Mouse (Mus musculus): Measurements from ENCODE around the gene Nabp2. TPM values are rescaled to one million over a fixed set of nuclear protein-coding genes. Genes with fewer than 3 reads are reported as not detected.

Gene Nabp2
- polyA plus RNA-seq, 1 experiment from 2014 or later, result 73.0 TPM

- WGBS, result 21% methylated on average over 2 of the region's 2 CpGs
- H3K27me3 ChIP-seq, result no peaks in the 10 kb centered on the region
- peaks cover 24% of the 10 kb centered on the region for H3K36me3 ChIP-seq
- no peak for ATAC-seq (ENCODE audit: insufficient number of reproducible peaks, insufficient read depth, low FRiP score, low TSS enrichment, low read depth)
- no peak within 1 kb of the TSS for H3K4me2 ChIP-seq
- no peak within 1 kb of the TSS for H3K27ac ChIP-seq
- no peaks in the 10 kb centered on the region for H3K9me3 ChIP-seq
- H3K4me3 ChIP-seq, result 0 out of 2 replicates have a peak within 1 kb of the TSS, but pooled peaks have one; percentile 2
- no peak within 1 kb of the TSS for H3K9ac ChIP-seq
- 0 out of 2 replicates have a peak, but pooled peaks cover 11% of the 10 kb centered on the region for H3K4me1 ChIP-seq
Observed at GRCm38 (mm10) chr10:128401056-128401455, 10.2 kb downstream of the Nabp2 start, which contains the start of gene Slc39a5. Slc39a5 (minus strand) TSS chr10:128401229.

- Histone ChIP-seq H3K4me2 (no peak overlapping the region), H3K27me3 (no peaks in the 10 kb centered on the region), H3K9me3 (no peaks in the 10 kb centered on the region), H3K27ac (no peak overlapping the region), H3K4me3 (0 out of 2 replicates have a peak overlapping the region, but pooled peaks have one; percentile 2), H3K9ac (no peak overlapping the region), H3K4me1 (0 out of 2 replicates have a peak, but pooled peaks cover 11% of the 10 kb centered on the region), H3K36me3 (peaks cover 24% of the 10 kb centered on the region)
- WGBS, result 21% methylated on average over 5 of the region's 5 CpGs
- ATAC-seq (ENCODE audit: insufficient number of reproducible peaks, insufficient read depth, low FRiP score, low TSS enrichment, low read depth), result no peak
Observed at GRCm38 (mm10) chr10:128400338-128400737, 11.0 kb downstream of the Nabp2 start.

DNA sequence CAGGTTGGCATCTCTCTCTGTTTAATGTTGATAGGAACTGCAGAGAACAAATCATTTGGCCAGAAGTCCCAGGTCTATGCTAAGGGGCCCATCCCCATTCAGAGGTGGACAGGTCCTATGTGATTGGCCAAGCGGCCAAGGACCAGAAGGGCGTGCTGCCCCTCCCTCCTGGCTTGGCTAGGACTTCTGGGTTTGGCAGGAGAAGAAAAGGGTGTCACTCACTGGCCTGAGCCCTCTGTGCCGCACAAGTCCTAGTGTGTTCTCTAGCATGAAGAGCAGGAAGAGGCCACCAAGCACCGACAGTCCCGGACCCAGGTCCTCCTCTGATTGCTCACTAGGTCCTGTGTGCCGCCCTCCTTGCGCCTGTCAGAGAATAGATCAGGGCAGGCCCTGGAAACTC lies 13.8 kb downstream of the Nabp2 start:
- no peak for ATAC-seq (ENCODE audit: insufficient number of reproducible peaks, insufficient read depth, low FRiP score, low TSS enrichment, low read depth)
- peaks cover 51% of the 10 kb centered on the region for H3K36me3 ChIP-seq
- H3K4me3 ChIP-seq, result no peak overlapping the region
- peaks cover 21% of the 10 kb centered on the region; the same call in 1 of the 2 replicates for H3K4me1 ChIP-seq
- WGBS, result 71% methylated on average over 7 of the region's 7 CpGs
- no peak overlapping the region for H3K27ac ChIP-seq
- H3K9me3 ChIP-seq, result no peaks in the 10 kb centered on the region
- no peak overlapping the region for H3K4me2 ChIP-seq
- no peak overlapping the region for H3K9ac ChIP-seq
- H3K27me3 ChIP-seq, result no peaks in the 10 kb centered on the region

DNA sequence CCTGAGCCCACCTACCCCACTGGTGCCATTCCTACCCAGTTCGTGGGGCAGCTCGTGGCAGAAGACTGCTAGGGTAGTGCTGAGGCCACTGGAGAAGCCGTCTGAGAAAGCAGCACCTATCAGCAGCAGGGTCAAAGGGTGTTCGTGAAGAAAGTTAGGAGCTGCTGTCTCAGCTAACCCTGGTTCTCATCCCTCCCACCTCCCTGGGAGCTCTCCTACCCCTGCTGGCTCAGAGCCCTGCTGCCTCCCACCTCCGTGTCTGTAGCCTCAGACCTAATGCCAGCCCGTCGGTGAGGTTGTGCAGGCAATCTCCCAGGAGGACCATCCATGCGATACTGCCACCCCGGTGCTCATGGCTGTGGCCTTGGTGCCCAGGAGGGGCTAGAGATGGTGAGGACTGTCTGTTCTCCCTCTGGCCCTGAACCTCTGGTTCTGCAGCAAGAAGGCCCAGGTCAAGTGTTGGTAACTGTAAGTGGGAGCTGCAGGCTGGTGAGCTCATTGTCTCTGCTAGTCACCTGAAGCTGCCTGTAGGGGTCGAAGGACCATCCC lies 14.5 kb downstream of the Nabp2 start:
- H3K27ac ChIP-seq, result peak overlapping the region; percentile 7; the same call in 1 of the 2 replicates
- H3K9me3 ChIP-seq, result no peaks in the 10 kb centered on the region
- peaks cover 58% of the 10 kb centered on the region for H3K36me3 ChIP-seq
- H3K4me3 ChIP-seq, result no peak overlapping the region
- H3K4me1 ChIP-seq, result peaks cover 21% of the 10 kb centered on the region; the same call in 1 of the 2 replicates
- ATAC-seq (ENCODE audit: insufficient number of reproducible peaks, insufficient read depth, low FRiP score, low TSS enrichment, low read depth), result no peak
- H3K4me2 ChIP-seq, result no peak overlapping the region
- H3K9ac ChIP-seq, result no peak overlapping the region
- no peaks in the 10 kb centered on the region for H3K27me3 ChIP-seq
- 73% methylated on average over 10 of the region's 10 CpGs for WGBS

DNA sequence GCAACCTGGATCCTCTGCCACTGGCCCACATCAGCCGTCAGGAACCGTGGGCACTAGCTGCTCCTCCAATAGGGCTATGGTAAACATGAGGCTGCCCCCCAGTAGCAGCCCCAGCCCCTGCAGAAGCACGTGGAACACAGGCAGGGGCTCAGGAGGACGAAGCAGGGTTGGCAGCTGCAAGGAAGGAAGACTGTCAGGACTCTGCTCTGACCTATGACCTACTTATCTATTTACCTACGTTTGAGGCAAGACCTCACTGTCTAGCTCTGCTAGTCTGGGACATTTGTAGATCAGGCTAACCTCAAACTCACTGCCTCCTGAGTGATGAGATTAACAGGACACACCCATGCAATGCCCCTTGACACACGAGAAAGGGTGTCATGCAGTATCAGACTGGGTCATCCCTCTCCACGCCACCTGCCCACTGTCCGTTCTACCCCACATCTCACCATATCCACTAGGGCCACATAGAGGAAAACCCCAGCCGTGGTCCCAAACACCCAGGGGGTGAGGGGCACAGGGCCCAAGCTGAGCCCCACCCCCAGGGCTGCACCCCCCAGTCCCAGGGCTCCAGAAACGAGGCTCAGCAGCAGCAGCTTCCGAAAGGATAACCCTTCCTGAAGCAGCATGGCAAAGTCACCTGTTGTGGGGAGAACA lies 15.1 kb downstream of the Nabp2 start:
- Histone ChIP-seq H3K9ac (no peak overlapping the region), H3K9me3 (no peaks in the 10 kb centered on the region), H3K27me3 (no peaks in the 10 kb centered on the region), H3K36me3 (peaks cover 64% of the 10 kb centered on the region), H3K4me3 (no peak overlapping the region), H3K4me1 (peaks cover 21% of the 10 kb centered on the region; the same call in 1 of the 2 replicates), H3K4me2 (no peak overlapping the region), H3K27ac (0 out of 2 replicates have a peak overlapping the region, but pooled peaks have one; percentile 7)
- 67% methylated on average over 11 of the region's 11 CpGs for WGBS
- ATAC-seq (ENCODE audit: insufficient number of reproducible peaks, insufficient read depth, low FRiP score, low TSS enrichment, low read depth), result no peak

- Histone ChIP-seq H3K36me3 (peaks cover 98% of the 10 kb centered on the region), H3K9me3 (no peaks in the 10 kb centered on the region), H3K27ac (no peak overlapping the region), H3K4me3 (no peak overlapping the region), H3K27me3 (no peaks in the 10 kb centered on the region), H3K4me2 (no peak overlapping the region), H3K4me1 (peaks cover 10% of the 10 kb centered on the region; the same call in 1 of the 2 replicates), H3K9ac (0 out of 2 replicates have a peak overlapping the region, but pooled peaks have one; percentile 27)
- no peak for ATAC-seq (ENCODE audit: insufficient number of reproducible peaks, insufficient read depth, low FRiP score, low TSS enrichment, low read depth)
- 82% methylated on average over 6 of the region's 6 CpGs for WGBS
Observed at GRCm38 (mm10) chr10:128391850-128392249, 19.4 kb downstream of the Nabp2 start.

- Histone ChIP-seq H3K4me1 (peaks cover 10% of the 10 kb centered on the region; the same call in 1 of the 2 replicates), H3K9ac (no peak overlapping the region; the same call in 1 of the 2 replicates), H3K9me3 (no peaks in the 10 kb centered on the region), H3K4me2 (no peak overlapping the region), H3K27me3 (no peaks in the 10 kb centered on the region), H3K36me3 (peaks cover 98% of the 10 kb centered on the region), H3K27ac (no peak overlapping the region), H3K4me3 (no peak overlapping the region)
- ATAC-seq (ENCODE audit: insufficient number of reproducible peaks, insufficient read depth, low FRiP score, low TSS enrichment, low read depth), result no peak
- 83% methylated on average over 12 of the region's 12 CpGs for WGBS
Observed at GRCm38 (mm10) chr10:128390366-128390765, 20.9 kb downstream of the Nabp2 start.

DNA sequence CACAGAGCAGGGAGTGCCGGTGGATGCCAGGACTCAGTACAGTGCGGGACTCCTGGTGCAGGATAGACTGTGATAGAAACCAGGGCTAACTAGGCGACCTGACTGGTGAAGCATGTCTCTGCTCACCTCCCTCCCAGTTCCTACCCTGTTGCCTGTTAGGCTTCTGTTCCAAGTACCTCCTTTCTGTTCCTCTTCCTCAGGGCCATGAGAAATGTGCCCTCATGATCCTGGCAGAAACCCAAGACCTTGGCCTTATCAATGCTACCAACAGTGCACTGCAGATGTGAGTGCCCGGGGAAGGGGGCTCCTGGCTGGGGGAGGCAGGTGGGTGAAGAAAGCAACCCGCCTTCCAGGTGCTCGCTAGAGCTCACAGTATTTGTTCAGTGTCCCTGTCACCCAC lies 21.7 kb downstream of the Nabp2 start:
- no peak overlapping the region for H3K27ac ChIP-seq
- no peak overlapping the region for H3K4me3 ChIP-seq
- H3K9ac ChIP-seq, result no peak overlapping the region; the same call in 1 of the 2 replicates
- WGBS, result 88% methylated on average over 6 of the region's 6 CpGs
- H3K27me3 ChIP-seq, result no peaks in the 10 kb centered on the region
- H3K9me3 ChIP-seq, result no peaks in the 10 kb centered on the region
- H3K36me3 ChIP-seq, result peaks cover 99% of the 10 kb centered on the region
- no peak for ATAC-seq (ENCODE audit: insufficient number of reproducible peaks, insufficient read depth, low FRiP score, low TSS enrichment, low read depth)
- H3K4me2 ChIP-seq, result no peak overlapping the region
- H3K4me1 ChIP-seq, result peaks cover 7% of the 10 kb centered on the region; the same call in 1 of the 2 replicates

- H3K4me2 ChIP-seq, result no peak overlapping the region
- 0 out of 2 replicates have a peak, but pooled peaks cover 3% of the 10 kb centered on the region for H3K4me1 ChIP-seq
- 93% methylated on average over 14 of the region's 14 CpGs for WGBS
- ATAC-seq (ENCODE audit: insufficient number of reproducible peaks, insufficient read depth, low FRiP score, low TSS enrichment, low read depth), result no peak
- H3K9me3 ChIP-seq, result no peaks in the 10 kb centered on the region
- H3K4me3 ChIP-seq, result no peak overlapping the region
- no peak overlapping the region for H3K27ac ChIP-seq
- no peak overlapping the region for H3K9ac ChIP-seq
- no peaks in the 10 kb centered on the region for H3K27me3 ChIP-seq
- peaks cover 99% of the 10 kb centered on the region for H3K36me3 ChIP-seq
Observed at GRCm38 (mm10) chr10:128388941-128389340, 22.4 kb downstream of the Nabp2 start.

DNA sequence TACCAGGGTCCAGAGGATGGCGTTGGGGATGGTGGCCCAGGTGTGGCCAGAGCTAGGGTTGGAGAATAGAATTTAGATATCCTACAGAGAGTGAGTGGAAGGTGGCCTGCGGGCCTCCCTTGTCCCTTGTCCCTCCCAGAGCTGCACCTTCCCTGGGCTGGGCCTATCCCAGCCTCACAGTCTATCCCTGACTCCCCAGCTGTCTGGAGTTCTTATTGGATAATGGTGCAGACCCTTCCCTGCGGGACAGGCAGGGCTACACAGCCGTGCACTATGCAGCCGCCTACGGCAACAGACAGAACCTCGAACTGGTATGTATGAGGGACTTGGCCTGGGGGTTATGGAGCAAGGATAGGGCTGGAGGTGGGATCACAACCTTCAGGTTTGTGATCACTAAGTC lies 25.4 kb downstream of the Nabp2 start:
- Histone ChIP-seq H3K9ac (no peak overlapping the region), H3K4me2 (no peak overlapping the region), H3K4me1 (no peaks in the 10 kb centered on the region), H3K36me3 (peaks cover 99% of the 10 kb centered on the region), H3K27me3 (no peaks in the 10 kb centered on the region), H3K27ac (no peak overlapping the region), H3K9me3 (no peaks in the 10 kb centered on the region), H3K4me3 (no peak overlapping the region)
- ATAC-seq (ENCODE audit: insufficient number of reproducible peaks, insufficient read depth, low FRiP score, low TSS enrichment, low read depth), result no peak
- 85% methylated on average over 7 of the region's 7 CpGs for WGBS

GRCm38 (mm10) chr10:128382482-128382881 lies 28.8 kb downstream of the Nabp2 start:
- H3K4me1 ChIP-seq, result peaks cover 19% of the 10 kb centered on the region
- no peak overlapping the region for H3K4me2 ChIP-seq
- no peaks in the 10 kb centered on the region for H3K9me3 ChIP-seq
- ATAC-seq (ENCODE audit: insufficient number of reproducible peaks, insufficient read depth, low FRiP score, low TSS enrichment, low read depth), result no peak
- 84% methylated on average over 8 of the region's 8 CpGs for WGBS
- no peak overlapping the region for H3K9ac ChIP-seq
- H3K27ac ChIP-seq, result no peak overlapping the region
- no peaks in the 10 kb centered on the region for H3K27me3 ChIP-seq
- H3K36me3 ChIP-seq, result peaks cover 92% of the 10 kb centered on the region
- no peak overlapping the region for H3K4me3 ChIP-seq

- H3K4me3 ChIP-seq, result no peak overlapping the region
- no peak overlapping the region for H3K4me2 ChIP-seq
- H3K27me3 ChIP-seq, result no peaks in the 10 kb centered on the region
- H3K4me1 ChIP-seq, result peaks cover 26% of the 10 kb centered on the region
- no peaks in the 10 kb centered on the region for H3K9me3 ChIP-seq
- 80% methylated on average over 5 of the region's 5 CpGs for WGBS
- ATAC-seq (ENCODE audit: insufficient number of reproducible peaks, insufficient read depth, low FRiP score, low TSS enrichment, low read depth), result no peak
- peaks cover 73% of the 10 kb centered on the region for H3K36me3 ChIP-seq
- H3K9ac ChIP-seq, result no peak overlapping the region
- no peak overlapping the region for H3K27ac ChIP-seq
Observed at GRCm38 (mm10) chr10:128380565-128380964, 30.7 kb downstream of the Nabp2 start.
